Mouse (Mus musculus) ES-Bruce4 (cell line): ENCODE results near the gene Pcdh9.

Source experiments
- CTCF ChIP-seq: IDR thresholded peaks from one replicate; pipeline ENCODE4 v1.8.1; 2011; ENCODE audit warnings: low read depth, low read length
- POLR2A ChIP-seq: IDR thresholded peaks from one replicate; pipeline ENCODE4 v1.8.1; 2011; ENCODE audit warnings: low read length; ENCODE audit not compliant: insufficient read depth

DNA sequence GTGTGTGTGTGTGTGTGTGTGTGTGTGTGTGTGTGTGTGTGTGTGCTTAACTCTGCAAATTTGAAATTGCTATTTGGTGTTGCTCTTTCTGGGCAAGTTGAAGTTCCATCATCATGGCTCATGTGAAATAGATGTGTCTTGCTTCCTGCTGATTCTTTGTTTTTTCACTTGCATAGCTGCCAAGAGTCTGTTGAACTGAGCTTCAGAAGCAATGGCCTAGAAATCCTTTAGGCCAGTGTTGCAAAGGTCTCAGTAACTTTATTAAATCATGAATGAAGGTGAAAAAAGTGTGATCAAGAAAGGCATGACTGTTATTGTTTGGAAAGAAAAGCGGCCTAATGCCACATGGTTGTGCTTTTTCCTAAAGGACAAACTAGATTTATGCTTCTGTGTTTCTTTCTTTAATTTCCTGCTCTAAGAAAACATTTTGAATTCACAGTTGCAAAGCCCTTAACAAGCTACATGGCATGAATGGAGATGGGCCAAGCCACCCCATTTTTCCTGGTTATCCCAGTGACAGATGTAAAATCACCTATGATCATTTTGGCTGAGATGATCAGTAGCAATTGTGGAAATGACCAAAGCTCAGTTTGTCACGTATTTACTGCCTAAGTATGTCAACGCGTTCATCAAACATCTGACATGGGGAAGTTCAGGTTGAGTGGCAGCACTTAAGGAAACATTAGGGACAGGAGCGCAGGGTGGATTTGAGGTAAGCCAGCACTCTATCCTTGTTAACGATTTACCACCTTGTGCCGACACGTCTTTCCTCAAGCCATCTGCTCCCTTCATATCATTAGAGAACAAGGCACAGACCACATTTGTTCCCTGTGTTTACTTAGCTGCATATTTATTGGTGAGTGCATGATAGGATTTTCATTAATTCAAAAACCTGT is 850.9 kb downstream of the Pcdh9 start:
- TF ChIP-seq CTCF: no peak
- no peak for TF ChIP-seq POLR2A
